Mouse (Mus musculus) limb, embryonic 13.5 days (tissue): Measurements from ENCODE around the gene Igfbp6. TPM values are rescaled to one million over a fixed set of nuclear protein-coding genes. Genes with fewer than 3 reads are reported as not detected.

Source experiments
- ATAC-seq: fragments of 200-750 bp; cut with Nextera tagmentation; 2 replicates; pipeline ENCODE4 v1.8.0; 2017; ENCODE audit warnings: low read depth, moderate number of reproducible peaks, moderate TSS enrichment; ENCODE audit not compliant: low FRiP score
- H3K27ac ChIP-seq: fragments of 300-500 bp; sonication (generic); 2 replicates; pipeline ENCODE4 v1.5.1; 2015; ENCODE audit warnings: inconsistent platforms, mild to moderate bottlenecking, moderate library complexity
- H3K27me3 ChIP-seq: fragments of 300-500 bp; sonication (generic); 2 replicates; pipeline ENCODE4 v1.6.1; 2015; ENCODE audit warnings: mild to moderate bottlenecking, inconsistent platforms
- H3K36me3 ChIP-seq: fragments of 300-500 bp; sonication (generic); 2 replicates; pipeline ENCODE4 v1.6.1; 2015; ENCODE audit warnings: inconsistent platforms, mild to moderate bottlenecking, moderate library complexity
- H3K4me1 ChIP-seq: fragments of 300-500 bp; sonication (generic); 2 replicates; pipeline ENCODE4 v1.6.1; 2015; ENCODE audit warnings: inconsistent platforms
- H3K4me2 ChIP-seq: fragments of 300-500 bp; sonication (generic); replicated peaks from 2 replicates; pipeline ENCODE4 v1.6.1; 2015; ENCODE audit warnings: inconsistent platforms, mild to moderate bottlenecking, moderate library complexity
- H3K4me3 ChIP-seq: fragments of 300-500 bp; sonication (generic); 2 replicates; pipeline ENCODE4 v1.5.1; 2015; ENCODE audit warnings: moderate library complexity, mild to moderate bottlenecking, inconsistent platforms
- H3K9ac ChIP-seq: fragments of 300-500 bp; sonication (generic); 2 replicates; pipeline ENCODE4 v1.6.1; 2015; ENCODE audit warnings: mild to moderate bottlenecking, inconsistent platforms
- H3K9me3 ChIP-seq: fragments of 300-500 bp; sonication (generic); 2 replicates; pipeline ENCODE4 v1.6.1; 2016; ENCODE audit warnings: inconsistent platforms
- WGBS: fragments of 180-500 bp; shearing (Covaris S2); methylation state at CpG from one replicate; pipeline ENCODE4 v1.1.7; 2015; 5-methylcytosine and 5-hydroxymethylcytosine counted together
- polyA plus RNA-seq: library from polyadenylated mRNA; unstranded; fragments of >200 nt; fragmentation: Nextera tagmentation; extraction: Ambion mirVana; gene quantifications from 2 replicates; pipeline ENCODE4 v1.2.1, GENCODE M21; 2015

The Igfbp6 gene
- polyA plus RNA-seq, 1 experiment from 2014 or later: 3.9 TPM

- no peaks in the 10 kb centered on the region for H3K27me3 ChIP-seq
- H3K4me1 ChIP-seq: no peaks in the 10 kb centered on the region
- WGBS: 84% methylated on average over 5 of the region's 5 CpGs
- no peak overlapping the region for H3K27ac ChIP-seq
- ATAC-seq: no peak
- H3K9me3 ChIP-seq: no peaks in the 10 kb centered on the region
- peaks cover 87% of the 10 kb centered on the region for H3K36me3 ChIP-seq
- H3K4me2 ChIP-seq: no peak overlapping the region
- no peak overlapping the region for H3K9ac ChIP-seq
- H3K4me3 ChIP-seq: no peak overlapping the region
These were observed 23.6 kb upstream of the Igfbp6 start for GRCm38 (mm10) chr15:102120530-102120929.

GRCm38 (mm10) chr15:102126303-102126702, 17.9 kb upstream of the Igfbp6 start:
- Histone ChIP-seq H3K9me3 (no peaks in the 10 kb centered on the region), H3K4me2 (no peak overlapping the region), H3K9ac (peak overlapping the region; percentile 19; the same call in 1 of the 2 replicates), H3K27ac (no peak overlapping the region), H3K4me3 (no peak overlapping the region), H3K36me3 (peaks cover 83% of the 10 kb centered on the region), H3K4me1 (no peaks in the 10 kb centered on the region), H3K27me3 (no peaks in the 10 kb centered on the region)
- ATAC-seq: no peak
- WGBS: 79% methylated on average over 2 of the region's 2 CpGs

GRCm38 (mm10) chr15:102133314-102133713, 10.8 kb upstream of the Igfbp6 start:
- Histone ChIP-seq H3K27me3 (no peaks in the 10 kb centered on the region), H3K36me3 (peaks cover 50% of the 10 kb centered on the region), H3K9ac (no peak overlapping the region), H3K27ac (no peak overlapping the region), H3K4me1 (peaks cover 15% of the 10 kb centered on the region), H3K9me3 (no peaks in the 10 kb centered on the region), H3K4me3 (no peak overlapping the region), H3K4me2 (no peak overlapping the region)
- 86% methylated on average over 9 of the region's 9 CpGs for WGBS
- no peak for ATAC-seq

GRCm38 (mm10) chr15:102134709-102135108, 9.5 kb upstream of the Igfbp6 start:
- no peak for ATAC-seq
- WGBS: 97% methylated on average over 2 of the region's 2 CpGs
- Histone ChIP-seq H3K4me1 (peaks cover 15% of the 10 kb centered on the region), H3K9me3 (no peaks in the 10 kb centered on the region), H3K36me3 (peaks cover 37% of the 10 kb centered on the region), H3K4me2 (peak overlapping the region; percentile 82), H3K27ac (no peak overlapping the region), H3K9ac (peak overlapping the region; percentile 81), H3K27me3 (no peaks in the 10 kb centered on the region), H3K4me3 (peak overlapping the region; percentile 81; the same call in 1 of the 2 replicates)

- Histone ChIP-seq H3K36me3 (peaks cover 28% of the 10 kb centered on the region), H3K4me2 (peak overlapping the region; percentile 82), H3K4me1 (peaks cover 15% of the 10 kb centered on the region), H3K27me3 (no peaks in the 10 kb centered on the region), H3K27ac (peak overlapping the region; percentile 53), H3K4me3 (peak overlapping the region; percentile 81), H3K9me3 (no peaks in the 10 kb centered on the region), H3K9ac (peak overlapping the region; percentile 81)
- 3% methylated on average over 34 of the region's 35 CpGs for WGBS
- ATAC-seq: peak; percentile 77
These were observed 8.5 kb upstream of the Igfbp6 start for GRCm38 (mm10) chr15:102135522-102136128.

GRCm38 (mm10) chr15:102136129-102136758, 7.9 kb upstream of the Igfbp6 start, which contains the start of gene Spryd3:
Gene Spryd3, minus strand, starts transcription at chr15:102136234.
- Histone ChIP-seq H3K4me1 (peaks cover 15% of the 10 kb centered on the region), H3K4me3 (peak within 1 kb of the TSS; percentile 81), H3K4me2 (peak within 1 kb of the TSS; percentile 82), H3K9ac (peak within 1 kb of the TSS; percentile 81), H3K27ac (peak within 1 kb of the TSS; percentile 76), H3K27me3 (no peaks in the 10 kb centered on the region), H3K36me3 (peaks cover 22% of the 10 kb centered on the region), H3K9me3 (no peaks in the 10 kb centered on the region)
- ATAC-seq: peak; percentile 99
- under 1% methylated on average over 50 of the region's 50 CpGs for WGBS

GRCm38 (mm10) chr15:102141120-102141519, 3.0 kb upstream of the Igfbp6 start:
- H3K27ac ChIP-seq: no peak overlapping the region
- no peaks in the 10 kb centered on the region for H3K36me3 ChIP-seq
- no peak for ATAC-seq
- H3K27me3 ChIP-seq: peaks cover 27% of the 10 kb centered on the region
- H3K4me2 ChIP-seq: no peak overlapping the region
- no peak overlapping the region for H3K4me3 ChIP-seq
- WGBS: 90% methylated on average over 5 of the region's 5 CpGs
- H3K9me3 ChIP-seq: no peaks in the 10 kb centered on the region
- H3K9ac ChIP-seq: no peak overlapping the region
- peaks cover 25% of the 10 kb centered on the region for H3K4me1 ChIP-seq

- no peak overlapping the region for H3K4me3 ChIP-seq
- H3K36me3 ChIP-seq: no peaks in the 10 kb centered on the region
- no peak overlapping the region for H3K9ac ChIP-seq
- H3K4me2 ChIP-seq: no peak overlapping the region
- H3K9me3 ChIP-seq: no peaks in the 10 kb centered on the region
- H3K27ac ChIP-seq: no peak overlapping the region
- 53% methylated on average over 23 of the region's 23 CpGs for WGBS
- ATAC-seq: no peak
- peaks cover 20% of the 10 kb centered on the region for H3K4me1 ChIP-seq
- peaks cover 28% of the 10 kb centered on the region for H3K27me3 ChIP-seq
These were observed 949 bp upstream of the Igfbp6 start for GRCm38 (mm10) chr15:102142914-102143912.

GRCm38 (mm10) chr15:102144726-102145125, 564 bp downstream of the Igfbp6 start:
- peak overlapping the region; percentile 63 for H3K4me2 ChIP-seq
- H3K4me1 ChIP-seq: peaks cover 20% of the 10 kb centered on the region
- H3K27ac ChIP-seq: no peak overlapping the region
- peak overlapping the region; percentile 59 for H3K9ac ChIP-seq
- no peaks in the 10 kb centered on the region for H3K36me3 ChIP-seq
- no peak for ATAC-seq
- H3K4me3 ChIP-seq: peak overlapping the region; percentile 34
- H3K9me3 ChIP-seq: no peaks in the 10 kb centered on the region
- WGBS: 13% methylated on average over 19 of the region's 19 CpGs
- peaks cover 28% of the 10 kb centered on the region for H3K27me3 ChIP-seq

- WGBS: 91% methylated on average over 10 of the region's 10 CpGs
- ATAC-seq: no peak
- Histone ChIP-seq H3K9ac (no peak overlapping the region), H3K4me3 (0 out of 2 replicates have a peak overlapping the region, but pooled peaks have one; percentile 34), H3K9me3 (no peaks in the 10 kb centered on the region), H3K27me3 (peaks cover 28% of the 10 kb centered on the region), H3K27ac (no peak overlapping the region), H3K36me3 (no peaks in the 10 kb centered on the region), H3K4me2 (no peak overlapping the region), H3K4me1 (peaks cover 20% of the 10 kb centered on the region)
These were observed 1.2 kb downstream of the Igfbp6 start for GRCm38 (mm10) chr15:102145330-102145729.

GRCm38 (mm10) chr15:102146089-102146488, 1.9 kb downstream of the Igfbp6 start:
- WGBS: 82% methylated on average over 5 of the region's 5 CpGs
- H3K4me1 ChIP-seq: peaks cover 25% of the 10 kb centered on the region
- no peak overlapping the region for H3K27ac ChIP-seq
- no peak overlapping the region for H3K4me2 ChIP-seq
- no peak overlapping the region for H3K4me3 ChIP-seq
- no peaks in the 10 kb centered on the region for H3K9me3 ChIP-seq
- peaks cover 28% of the 10 kb centered on the region for H3K27me3 ChIP-seq
- H3K36me3 ChIP-seq: no peaks in the 10 kb centered on the region
- no peak overlapping the region for H3K9ac ChIP-seq
- ATAC-seq: no peak

GRCm38 (mm10) chr15:102146882-102147281, 2.7 kb downstream of the Igfbp6 start:
- Histone ChIP-seq H3K9ac (no peak overlapping the region), H3K27me3 (peaks cover 28% of the 10 kb centered on the region), H3K4me3 (no peak overlapping the region), H3K9me3 (no peaks in the 10 kb centered on the region), H3K4me2 (no peak overlapping the region), H3K36me3 (no peaks in the 10 kb centered on the region), H3K27ac (no peak overlapping the region), H3K4me1 (peaks cover 25% of the 10 kb centered on the region)
- ATAC-seq: no peak
- WGBS: 3% methylated on average over 1 of the region's 1 CpGs
